Mouse (Mus musculus) limb, embryonic 14.5 days (tissue): ENCODE results near the gene Ang. TPM values are rescaled to one million over a fixed set of nuclear protein-coding genes. Genes with fewer than 3 reads are reported as not detected.

Source experiments
- ATAC-seq: fragments of 200-750 bp; cut with Nextera tagmentation; 2 replicates; pipeline ENCODE4 v1.8.0; 2017; ENCODE audit warnings: low read depth, moderate number of reproducible peaks, moderate TSS enrichment; ENCODE audit not compliant: low FRiP score
- DNase-seq: peaks from one replicate; pipeline ENCODE4 v3.0.0-alpha.2; 2015; ENCODE audit warnings: low spot score
- H3K27ac ChIP-seq: fragments of 300-500 bp; sonication (generic); replicated peaks from 2 replicates; pipeline ENCODE4 v1.5.1; 2014; ENCODE audit warnings: low read depth, mild to moderate bottlenecking, low read length, moderate library complexity, mixed read lengths
- H3K27me3 ChIP-seq: fragments of 300-500 bp; sonication (generic); 2 replicates; pipeline ENCODE4 v1.6.1; 2014; ENCODE audit warnings: low read length, mixed read lengths; ENCODE audit not compliant: control insufficient read depth, insufficient read depth
- H3K36me3 ChIP-seq: fragments of 300-500 bp; sonication (generic); 2 replicates; pipeline ENCODE4 v1.6.1; 2014; ENCODE audit warnings: mild to moderate bottlenecking, low read length, moderate library complexity, mixed read lengths; ENCODE audit not compliant: control insufficient read depth, insufficient read depth
- H3K4me1 ChIP-seq: fragments of 300-500 bp; sonication (generic); 2 replicates; pipeline ENCODE4 v1.6.1; 2014; ENCODE audit warnings: antibody characterized with exemption, low read length, mixed read lengths; ENCODE audit not compliant: control insufficient read depth, insufficient read depth
- H3K4me2 ChIP-seq: fragments of 300-500 bp; sonication (generic); replicated peaks from 2 replicates; pipeline ENCODE4 v1.6.1; 2014; ENCODE audit warnings: low read depth, mild to moderate bottlenecking, low read length, moderate library complexity; ENCODE audit not compliant: severe bottlenecking
- H3K4me3 ChIP-seq: fragments of 300-500 bp; sonication (generic); replicated peaks from 2 replicates; pipeline ENCODE4 v1.5.1; 2014; ENCODE audit warnings: low read length
- H3K9ac ChIP-seq: fragments of 300-500 bp; sonication (generic); 2 replicates; pipeline ENCODE4 v1.6.1; 2014; ENCODE audit warnings: mild to moderate bottlenecking, low read depth, low read length, moderate library complexity; ENCODE audit not compliant: severe bottlenecking
- H3K9me3 ChIP-seq: fragments of 300-500 bp; sonication (generic); 2 replicates; pipeline ENCODE4 v1.6.1; 2016; ENCODE audit warnings: low read length; ENCODE audit not compliant: control insufficient read depth
- POLR2A ChIP-seq: fragments of 200-500 bp; IDR thresholded peaks from 2 replicates; pipeline ENCODE4 v1.8.0; 2012; ENCODE audit warnings: inconsistent platforms, mild to moderate bottlenecking, moderate library complexity, borderline replicate concordance; ENCODE audit not compliant: insufficient read depth, insufficient read length; ENCODE audit errors: extremely low read depth
- WGBS: fragments of 180-500 bp; shearing (Covaris S2); extraction: QIAGEN DNeasy Blood & Tissue Kit; methylation state at CpG from one replicate; pipeline ENCODE4 v1.1.7; 2014; 5-methylcytosine and 5-hydroxymethylcytosine counted together
- polyA plus RNA-seq, 2 experiments: library from polyadenylated mRNA; depleted of rRNA in 1 of 2; stranded (reverse) in 1 of 2; unstranded in 1 of 2; fragments of >200 nt; fragmentation: Nextera tagmentation in 1 of 2; extraction: Ambion mirVana in 1 of 2; gene quantifications; 2 replicates each; pipeline versions ENCODE4 v1.2.1 to v1.2.3; 2012 to 2014

Gene Ang
- polyA plus RNA-seq, 2 experiments: 7.3 to 13.6 TPM

DNA sequence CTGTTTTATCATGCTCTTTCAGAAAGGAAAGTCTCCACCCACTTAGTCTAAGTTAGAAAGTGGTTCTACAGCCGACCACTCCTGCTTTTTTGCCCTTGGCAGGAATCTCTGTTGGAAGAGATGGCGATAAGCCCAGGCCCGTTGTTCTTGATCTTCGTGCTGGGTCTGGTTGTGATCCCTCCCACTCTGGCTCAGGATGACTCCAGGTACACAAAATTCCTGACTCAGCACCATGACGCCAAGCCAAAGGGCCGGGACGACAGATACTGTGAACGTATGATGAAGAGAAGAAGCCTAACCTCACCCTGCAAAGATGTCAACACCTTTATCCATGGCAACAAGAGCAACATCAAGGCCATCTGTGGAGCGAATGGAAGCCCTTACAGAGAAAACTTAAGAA is 10.3 kb downstream of the Ang start:
- H3K27me3 ChIP-seq: no peaks in the 10 kb centered on the region
- ATAC-seq: no peak
- WGBS: 70% methylated on average over 9 of the region's 9 CpGs
- TF ChIP-seq POLR2A: no peak
- H3K36me3 ChIP-seq: 0 out of 2 replicates have a peak, but pooled peaks cover 7% of the 10 kb centered on the region
- H3K4me2 ChIP-seq: no peak overlapping the region
- no peaks in the 10 kb centered on the region for H3K4me1 ChIP-seq
- no peak overlapping the region for H3K4me3 ChIP-seq
- H3K27ac ChIP-seq: no peak overlapping the region
- H3K9ac ChIP-seq: no peak overlapping the region
- no peaks in the 10 kb centered on the region for H3K9me3 ChIP-seq
- no peak for DNase-seq

DNA sequence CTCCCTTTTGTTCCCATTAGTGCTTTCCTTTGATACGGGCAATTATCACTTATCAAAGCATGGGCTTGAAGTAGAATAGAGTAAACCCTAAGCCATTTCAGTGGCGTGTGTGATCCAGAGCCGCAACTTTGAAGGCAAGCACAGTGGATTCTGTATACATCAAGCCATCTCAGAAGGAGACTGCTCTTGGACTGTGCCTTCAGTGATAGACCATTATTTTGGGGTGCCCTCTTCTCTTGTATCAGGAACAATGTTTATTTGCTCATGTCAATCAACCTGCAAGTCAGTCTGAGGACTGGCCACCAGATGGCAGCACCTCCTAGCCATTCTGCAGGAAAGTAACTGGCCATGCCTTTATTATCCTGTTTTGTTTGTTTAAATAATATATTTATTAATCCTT is 12.3 kb downstream of the Ang start:
- Histone ChIP-seq H3K27me3 (no peaks in the 10 kb centered on the region), H3K36me3 (0 out of 2 replicates have a peak, but pooled peaks cover 7% of the 10 kb centered on the region), H3K9ac (no peak overlapping the region), H3K9me3 (no peaks in the 10 kb centered on the region), H3K4me3 (no peak overlapping the region), H3K4me2 (no peak overlapping the region), H3K4me1 (no peaks in the 10 kb centered on the region), H3K27ac (no peak overlapping the region)
- TF ChIP-seq POLR2A: no peak
- ATAC-seq (no peak), DNase-seq (peak; percentile 65)
- WGBS: 53% methylated on average over 3 of the region's 3 CpGs

DNA sequence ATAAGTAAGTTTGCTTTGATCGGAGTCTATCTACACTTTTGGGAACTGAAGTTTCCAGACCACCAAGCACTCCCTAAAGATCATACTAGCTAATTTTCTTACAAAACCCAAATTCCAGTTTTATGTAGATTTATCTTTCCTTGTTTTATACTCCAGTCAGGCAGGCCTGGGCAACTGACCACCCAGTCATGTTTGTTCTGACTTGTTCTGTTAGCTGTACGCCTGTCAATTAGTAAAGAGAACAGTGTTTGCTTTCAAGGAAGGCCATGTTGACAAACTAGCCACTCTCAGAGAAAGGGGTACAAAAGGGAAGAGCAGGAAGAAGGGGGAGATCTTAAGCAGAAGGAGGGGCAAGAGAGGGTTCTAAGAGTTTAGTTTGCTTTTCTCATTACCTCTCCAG is 13.4 kb downstream of the Ang start:
- Histone ChIP-seq H3K4me1 (no peaks in the 10 kb centered on the region), H3K4me3 (no peak overlapping the region), H3K36me3 (0 out of 2 replicates have a peak, but pooled peaks cover 7% of the 10 kb centered on the region), H3K4me2 (no peak overlapping the region), H3K27me3 (no peaks in the 10 kb centered on the region), H3K9ac (no peak overlapping the region), H3K9me3 (no peaks in the 10 kb centered on the region), H3K27ac (no peak overlapping the region)
- TF ChIP-seq POLR2A: no peak
- DNase-seq (no peak), ATAC-seq (no peak)
- WGBS: 92% methylated on average over 2 of the region's 2 CpGs

DNA sequence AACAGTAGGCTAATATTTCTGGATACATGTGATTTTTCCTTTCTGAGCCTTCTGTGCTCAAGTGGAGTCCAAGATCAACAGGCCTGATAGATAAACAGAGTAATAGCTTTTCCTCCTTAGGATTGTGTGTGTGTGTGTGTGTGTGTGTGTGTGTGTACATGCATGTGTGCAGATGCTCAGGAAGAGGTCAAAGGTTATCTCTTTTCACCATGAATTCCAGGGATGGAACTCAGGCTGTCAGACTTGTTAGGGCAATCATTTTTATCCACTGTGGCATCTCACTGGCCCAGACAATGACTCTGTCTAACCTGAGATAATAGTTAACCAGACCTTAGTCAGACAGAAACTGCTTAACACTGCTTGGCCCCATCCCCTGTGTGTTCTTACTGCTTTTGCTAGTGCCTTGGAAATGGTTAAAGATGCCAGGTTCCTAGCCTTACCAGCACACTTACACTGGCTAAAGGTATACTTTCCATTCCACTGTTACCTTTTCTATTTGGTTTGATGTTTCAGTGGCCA is 15.6 kb downstream of the Ang start:
- no peak overlapping the region for H3K9ac ChIP-seq
- no peak for DNase-seq
- TF ChIP-seq POLR2A: no peak
- ATAC-seq: no peak
- H3K4me2 ChIP-seq: no peak overlapping the region
- H3K27ac ChIP-seq: no peak overlapping the region
- 0 out of 2 replicates have a peak, but pooled peaks cover 7% of the 10 kb centered on the region for H3K36me3 ChIP-seq
- H3K9me3 ChIP-seq: no peaks in the 10 kb centered on the region
- no peak overlapping the region for H3K4me3 ChIP-seq
- H3K27me3 ChIP-seq: no peaks in the 10 kb centered on the region
- H3K4me1 ChIP-seq: no peaks in the 10 kb centered on the region

DNA sequence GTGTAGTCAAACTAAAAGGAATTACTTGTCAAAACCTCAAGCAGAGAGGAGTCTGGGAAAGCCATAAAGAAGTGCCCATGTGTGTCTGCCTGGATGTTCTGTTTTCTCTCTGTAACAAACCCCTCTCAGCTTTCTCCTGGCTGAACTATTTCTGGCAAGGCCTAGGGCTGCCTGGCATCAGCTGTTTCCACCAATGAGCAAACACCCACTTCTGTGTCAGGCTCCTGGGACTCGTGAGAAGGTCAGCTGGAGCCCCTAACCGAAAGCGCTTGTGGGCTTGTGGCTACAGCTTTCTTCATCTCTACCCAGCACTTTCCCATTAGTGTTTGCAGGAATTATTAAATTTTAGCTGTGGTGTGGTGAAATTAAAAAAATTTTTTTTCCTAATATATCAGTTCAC is 21.0 kb downstream of the Ang start:
- ATAC-seq: peak; percentile 44; the same call in 1 of the 2 replicates

DNA sequence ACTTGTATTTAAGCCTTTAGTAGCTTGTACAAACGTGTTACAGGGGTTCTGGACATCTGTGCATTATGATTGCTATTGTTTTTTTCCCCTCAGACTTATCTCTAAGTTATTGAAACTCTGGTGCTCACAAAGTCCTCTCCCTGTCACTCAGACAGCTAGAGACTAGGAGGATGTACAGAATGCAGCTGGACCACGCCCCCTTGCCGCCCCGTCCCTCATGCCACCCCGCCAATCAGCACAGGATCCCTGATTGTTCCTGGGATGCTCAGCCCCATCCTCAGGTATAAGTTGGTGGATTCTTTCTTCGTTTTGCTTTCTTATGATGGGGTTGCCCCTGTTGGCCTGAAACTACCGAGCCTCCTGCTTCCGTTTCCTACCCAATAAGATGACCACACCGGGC is 22.5 kb downstream of the Ang start:
- ATAC-seq: no peak
- no peak overlapping the region for H3K9ac ChIP-seq
- H3K27me3 ChIP-seq: no peaks in the 10 kb centered on the region
- H3K4me1 ChIP-seq: no peaks in the 10 kb centered on the region
- no peaks in the 10 kb centered on the region for H3K9me3 ChIP-seq
- no peak overlapping the region for H3K4me2 ChIP-seq
- H3K27ac ChIP-seq: no peak overlapping the region
- 44% methylated on average over 9 of the region's 9 CpGs for WGBS
- H3K4me3 ChIP-seq: no peak overlapping the region
- no peak for TF ChIP-seq POLR2A
- DNase-seq: no peak
- H3K36me3 ChIP-seq: no peaks in the 10 kb centered on the region

More for the DNA sequence above, 21.0 kb downstream of the Ang start:
- no peaks in the 10 kb centered on the region for H3K4me1 ChIP-seq
- no peak for TF ChIP-seq POLR2A
- no peaks in the 10 kb centered on the region for H3K27me3 ChIP-seq
- WGBS: 38% methylated on average over 3 of the region's 3 CpGs
- no peaks in the 10 kb centered on the region for H3K36me3 ChIP-seq
- H3K9me3 ChIP-seq: no peaks in the 10 kb centered on the region
- peak; percentile 20 for DNase-seq
- H3K4me2 ChIP-seq: no peak overlapping the region
- H3K4me3 ChIP-seq: no peak overlapping the region
- no peak overlapping the region for H3K9ac ChIP-seq
- no peak overlapping the region for H3K27ac ChIP-seq
